Mouse (Mus musculus): ENCODE results near the gene Hist1h3f.

DNA sequence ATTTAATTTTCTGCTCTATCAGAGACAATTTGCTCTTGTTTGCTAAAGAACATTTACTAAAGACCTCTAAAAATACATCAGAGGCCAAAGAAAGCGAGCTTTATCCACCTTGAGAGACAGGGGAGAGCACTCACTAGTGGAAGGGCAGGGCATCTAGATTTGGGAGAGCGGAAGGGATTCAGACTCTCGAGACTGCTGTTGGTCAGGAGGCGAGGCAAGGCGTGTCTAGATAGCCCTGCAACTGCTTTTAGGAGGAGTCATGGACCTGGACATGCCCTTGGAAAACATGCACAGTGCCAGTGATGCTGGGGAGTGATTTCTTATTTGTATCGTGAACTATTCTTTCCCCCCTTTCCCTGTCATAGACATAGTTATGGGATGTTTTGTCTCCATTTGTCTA lies 48.3 kb upstream of the Hist1h3f start:
- TF ChIP-seq GATA1 (IDR thresholded peaks at IDR 0.05; ENCODE audit: borderline replicate concordance, low read length): no peak
- no peak for TF ChIP-seq FLI1 (IDR thresholded peaks at IDR 0.05; ENCODE audit: low read length)

Measured in megakaryocyte, embryonic 14.5 days (primary cell).